Mouse (Mus musculus): Measurements from ENCODE around the gene Nudt14.
A peak's percentile ranks its signal among the peaks of the same experiment; 100 is the strongest.

The Nudt14 gene

GRCm38 (mm10) chr12:112941776-112942713, at the start of gene Nudt14:
Nudt14 (minus strand) TSS chr12:112942124.
- DNase-seq, result peak; percentile 84

GRCm38 (mm10) chr12:112991444-112991843, 49.5 kb upstream of the Nudt14 start:
- no peak for DNase-seq

GRCm38 (mm10) chr12:112990706-112991405, 48.9 kb upstream of the Nudt14 start:
- DNase-seq, result no peak

- peak in 1 of 2 experiments; percentile 51 for DNase-seq
Observed at GRCm38 (mm10) chr12:112987877-112988276, 46.0 kb upstream of the Nudt14 start.

GRCm38 (mm10) chr12:112985346-112985745, 43.4 kb upstream of the Nudt14 start:
- no peak for DNase-seq

GRCm38 (mm10) chr12:112982031-112982430, 40.1 kb upstream of the Nudt14 start:
- DNase-seq, result no peak

- peak in 1 of 2 experiments; percentile 46 for DNase-seq
Observed at GRCm38 (mm10) chr12:112977156-112977555, 35.2 kb upstream of the Nudt14 start.

- DNase-seq, result peak; percentile 95 to 97
Observed at GRCm38 (mm10) chr12:112976371-112977073, 34.6 kb upstream of the Nudt14 start, which contains the start of gene Btbd6. Btbd6 (plus strand) TSS chr12:112976482.

- DNase-seq, result no peak
Observed at GRCm38 (mm10) chr12:112974736-112975135, 32.8 kb upstream of the Nudt14 start.

GRCm38 (mm10) chr12:112969616-112970015, 27.7 kb upstream of the Nudt14 start:
- DNase-seq, result no peak

GRCm38 (mm10) chr12:112968943-112969342, 27.0 kb upstream of the Nudt14 start:
- DNase-seq, result no peak

GRCm38 (mm10) chr12:112965783-112966182, 23.9 kb upstream of the Nudt14 start:
- DNase-seq, result peak; percentile 62 to 63

- DNase-seq, result no peak
Observed at GRCm38 (mm10) chr12:112961872-112962271, 19.9 kb upstream of the Nudt14 start.

GRCm38 (mm10) chr12:112961428-112961827, 19.5 kb upstream of the Nudt14 start:
- DNase-seq, result peak; percentile 69 to 83

- no peak for DNase-seq
Observed at GRCm38 (mm10) chr12:112959421-112959820, 17.5 kb upstream of the Nudt14 start.

- peak in 1 of 2 experiments; percentile 66 for DNase-seq
Observed at GRCm38 (mm10) chr12:112958303-112958702, 16.4 kb upstream of the Nudt14 start.

GRCm38 (mm10) chr12:112955800-112956199, 13.9 kb upstream of the Nudt14 start:
- DNase-seq, result peak; percentile 88 to 91

GRCm38 (mm10) chr12:112952926-112953565, 11.1 kb upstream of the Nudt14 start:
- DNase-seq, result no peak

- peak; percentile 55 to 75 for DNase-seq
Observed at GRCm38 (mm10) chr12:112952433-112952832, 10.5 kb upstream of the Nudt14 start.

GRCm38 (mm10) chr12:112951150-112951842, 9.4 kb upstream of the Nudt14 start:
- no peak for DNase-seq

GRCm38 (mm10) chr12:112950761-112951129, 8.8 kb upstream of the Nudt14 start:
- peak in 1 of 2 experiments; percentile 52 for DNase-seq
